Mouse (Mus musculus): ENCODE measurements around the gene Strbp. TPM values are rescaled to one million over a fixed set of nuclear protein-coding genes. Genes with fewer than 3 reads are reported as not detected.
"Not testable (repeated sequence)": the region's sequence is repeated elsewhere in the genome, so short reads cannot be mapped to it uniquely, and the experiment has no call there.

The Strbp gene
- total RNA-seq, 2 experiments from 2014 or later = 13.5 to 15.8 TPM

DNA sequence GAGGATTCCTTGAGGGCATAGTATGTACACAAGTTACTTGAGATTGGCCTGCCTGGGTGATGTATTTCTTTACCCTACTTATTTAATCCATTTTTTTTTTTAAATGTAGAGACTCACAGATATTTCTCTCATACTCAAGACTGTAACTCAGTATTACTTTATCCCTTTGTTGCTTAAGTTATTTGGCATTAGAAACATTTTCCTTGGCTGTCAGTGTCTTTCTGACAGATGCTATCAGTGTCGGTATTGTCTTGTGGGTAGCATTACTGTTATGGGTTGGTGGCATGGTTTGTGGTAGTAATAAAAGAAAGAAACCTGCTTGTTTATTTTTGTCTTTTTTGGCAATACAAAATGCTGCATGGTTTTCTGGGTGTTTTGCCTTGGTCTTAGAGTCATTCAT, 172.9 kb downstream of the Strbp start:
- ATAC-seq (ENCODE audit: poor library complexity, severe bottlenecking) = no peak

DNA sequence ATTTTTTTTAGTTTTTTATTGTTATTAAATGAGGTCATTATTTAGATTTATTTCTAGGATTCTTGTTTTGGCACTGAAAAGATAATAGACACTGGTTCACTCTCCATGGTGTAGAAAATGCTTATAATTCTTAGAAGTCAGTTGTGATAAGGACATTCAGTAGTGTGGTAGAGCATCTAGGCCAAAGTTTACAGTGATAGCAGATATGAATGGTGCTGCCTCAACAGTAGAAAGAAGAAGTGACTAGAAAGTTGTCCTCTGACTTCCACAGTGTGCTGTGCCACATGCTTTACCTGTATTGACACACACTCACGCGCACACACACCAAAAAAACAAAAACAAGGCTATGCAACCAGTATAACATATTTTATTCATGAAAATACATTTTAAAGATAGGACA, 174.3 kb downstream of the Strbp start:
- ATAC-seq (ENCODE audit: poor library complexity, severe bottlenecking) = no peak

DNA sequence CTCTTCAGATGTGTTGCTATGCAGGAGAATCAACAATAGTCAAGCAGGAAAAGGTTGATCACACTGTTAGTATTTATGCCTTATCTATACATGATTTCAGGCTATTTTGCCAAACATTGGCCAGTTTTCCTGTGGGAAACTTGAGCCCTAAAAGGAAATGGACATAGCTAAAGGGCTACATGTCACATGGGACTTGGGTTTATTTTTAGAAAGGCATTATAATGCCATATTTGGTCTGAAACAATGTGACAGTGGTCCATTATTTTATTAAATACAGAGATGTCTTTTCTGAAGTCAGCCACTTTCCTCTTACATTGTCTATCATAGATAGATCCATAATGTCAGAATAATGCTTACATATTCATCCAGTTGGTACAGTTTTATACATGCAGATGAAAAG, 176.1 kb downstream of the Strbp start:
- ATAC-seq (ENCODE audit: poor library complexity, severe bottlenecking) = no peak

DNA sequence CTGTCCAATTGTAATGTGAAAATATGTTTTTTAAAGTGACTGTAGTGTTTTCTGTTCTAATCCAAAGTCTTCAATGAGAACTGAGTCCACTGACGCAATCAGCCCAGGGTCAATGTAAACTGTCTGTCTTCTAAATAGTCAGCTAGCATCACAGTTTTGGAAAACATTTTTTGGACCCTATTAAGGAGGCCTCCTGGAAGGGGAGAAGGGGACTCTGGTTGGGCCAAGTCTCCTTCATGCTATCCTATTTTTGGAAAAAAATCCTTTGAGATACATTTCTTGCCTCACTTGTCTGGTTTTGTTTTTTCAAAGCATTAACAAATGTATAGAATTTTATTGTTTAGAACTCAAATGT, 184.4 kb downstream of the Strbp start:
- no peak for ATAC-seq (ENCODE audit: poor library complexity, severe bottlenecking)

DNA sequence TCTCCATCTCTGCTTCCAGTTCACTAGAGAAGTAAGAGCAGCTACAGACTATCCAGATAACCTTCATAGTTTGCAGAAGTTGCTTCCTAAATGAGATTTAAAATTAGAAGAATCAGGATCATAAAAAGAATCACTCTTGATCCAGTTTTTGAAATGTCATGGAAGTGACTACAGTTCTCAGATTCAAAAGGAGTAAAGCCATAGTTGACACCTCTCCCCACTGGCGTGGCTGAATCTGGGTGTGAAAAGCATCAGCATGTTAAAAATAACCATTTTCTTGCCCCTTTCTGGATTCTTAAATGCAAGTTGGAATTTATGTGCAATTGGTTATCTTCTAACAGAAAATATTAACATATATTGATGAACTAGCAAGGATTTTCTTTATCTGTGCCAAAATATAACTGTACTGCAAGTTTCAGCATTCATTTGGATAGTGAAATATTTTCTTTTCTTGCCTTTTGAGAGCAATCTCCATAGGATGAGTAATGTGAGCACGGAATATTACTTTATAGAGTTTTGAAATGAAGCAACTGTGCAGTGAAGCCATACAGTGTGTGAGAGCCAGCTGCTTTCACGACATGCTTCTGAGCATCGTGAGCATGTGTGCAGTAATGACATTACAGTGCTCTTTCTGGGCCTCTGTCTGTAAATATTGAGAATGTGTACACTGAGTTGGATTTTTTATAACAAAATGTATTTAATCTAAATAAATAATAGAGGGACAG, 184.9 kb downstream of the Strbp start:
- ATAC-seq (ENCODE audit: poor library complexity, severe bottlenecking) = no peak

DNA sequence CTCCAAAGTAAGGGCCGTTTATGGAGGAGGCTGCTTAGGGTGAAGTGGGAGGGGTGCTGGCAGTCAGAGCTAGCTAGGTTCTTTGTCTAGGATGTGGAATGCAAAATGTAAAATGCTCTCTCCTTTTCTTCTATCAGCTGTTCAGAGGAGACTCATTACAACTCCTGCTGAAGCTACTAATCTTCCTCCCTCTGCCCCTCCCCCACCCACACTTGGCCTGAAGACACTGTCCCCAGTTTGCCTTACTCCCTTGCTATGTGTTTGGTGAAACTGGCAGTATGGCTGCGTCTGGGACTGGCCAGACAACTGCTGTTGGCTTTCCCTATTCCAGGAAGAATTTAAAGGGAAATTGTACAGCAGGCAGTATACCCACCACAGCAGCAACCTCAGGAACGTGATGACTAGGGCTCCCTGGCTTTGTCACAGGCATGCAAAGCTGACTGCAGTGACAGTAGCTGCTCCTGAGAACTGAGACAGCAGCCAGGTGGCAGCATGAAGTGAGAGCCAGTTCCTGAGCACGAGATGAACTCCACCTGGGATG, 186.7 kb downstream of the Strbp start:
- no peak for ATAC-seq (ENCODE audit: poor library complexity, severe bottlenecking)

DNA sequence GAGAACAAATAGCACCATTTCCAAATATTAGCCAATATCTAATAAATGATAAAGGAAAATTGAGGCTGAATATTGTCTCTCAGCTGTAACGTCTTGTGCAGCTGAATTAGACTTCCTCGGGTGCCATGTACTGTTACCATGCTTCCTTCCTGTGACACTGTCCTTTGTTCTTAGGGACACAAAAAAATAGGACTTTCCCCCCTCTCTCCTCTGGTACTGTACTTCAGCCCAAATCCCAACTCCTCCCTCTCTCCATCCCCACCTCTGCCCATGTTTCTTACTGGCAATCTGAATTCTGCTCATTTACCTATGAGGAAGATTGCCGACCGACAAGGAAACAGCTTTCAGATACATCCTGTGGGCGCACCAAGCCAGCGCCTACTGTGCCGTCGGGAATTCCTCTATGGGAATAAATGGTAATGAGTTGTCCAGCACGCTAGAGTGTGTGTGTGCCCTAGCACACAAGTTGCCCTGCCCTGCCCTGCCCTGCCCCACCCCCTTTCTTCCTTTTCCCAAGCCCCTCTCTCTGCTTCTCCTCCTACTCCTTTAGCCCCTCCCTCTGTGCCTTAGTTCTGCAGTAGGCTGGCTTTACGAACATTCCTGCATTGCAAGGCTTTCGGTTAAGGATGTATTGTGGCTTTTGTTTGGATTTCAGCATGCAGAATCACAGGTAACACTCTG, 187.5 kb downstream of the Strbp start, which contains the start of gene Gpr21:
Gene Gpr21, plus strand, starts transcription at position 303 of the 681 bp plus-strand sequence.
- no peak for ATAC-seq (ENCODE audit: poor library complexity, severe bottlenecking)

DNA sequence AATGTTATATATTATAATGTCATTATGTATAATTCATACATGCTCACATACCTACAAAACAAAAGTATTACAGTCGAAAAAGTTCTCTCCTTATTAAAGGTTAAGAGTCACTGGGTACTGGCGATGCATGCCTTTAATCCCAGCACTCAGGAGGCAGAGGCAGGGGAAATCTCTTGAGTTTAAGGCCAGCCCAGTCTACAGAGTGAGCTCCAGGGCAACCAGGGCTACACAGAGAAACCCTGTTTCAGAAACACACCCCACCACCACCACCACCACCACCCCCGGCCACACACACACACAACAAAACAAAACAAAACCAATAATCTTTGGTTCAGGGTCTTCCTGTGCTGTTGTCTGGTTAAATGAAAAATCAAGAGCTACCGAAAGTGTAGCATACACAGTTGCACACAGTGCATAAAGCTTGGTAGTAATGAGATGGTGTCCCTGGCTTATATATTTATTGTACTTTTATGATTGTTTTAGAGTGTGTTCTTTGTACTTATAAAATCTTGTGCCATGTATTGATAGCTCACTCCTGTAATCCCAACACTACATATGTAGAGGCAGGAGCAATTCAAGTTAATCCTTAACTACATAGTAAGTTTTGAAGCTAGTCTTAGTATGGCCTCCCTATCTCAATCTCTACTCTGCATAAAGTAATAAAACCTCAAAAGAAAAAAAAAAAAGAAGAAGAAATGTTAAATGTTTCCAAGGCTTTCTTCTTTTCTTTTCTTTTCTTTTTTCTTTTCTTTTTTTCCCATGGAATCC, 192.3 kb downstream of the Strbp start:
- no peak for ATAC-seq (ENCODE audit: poor library complexity, severe bottlenecking)

DNA sequence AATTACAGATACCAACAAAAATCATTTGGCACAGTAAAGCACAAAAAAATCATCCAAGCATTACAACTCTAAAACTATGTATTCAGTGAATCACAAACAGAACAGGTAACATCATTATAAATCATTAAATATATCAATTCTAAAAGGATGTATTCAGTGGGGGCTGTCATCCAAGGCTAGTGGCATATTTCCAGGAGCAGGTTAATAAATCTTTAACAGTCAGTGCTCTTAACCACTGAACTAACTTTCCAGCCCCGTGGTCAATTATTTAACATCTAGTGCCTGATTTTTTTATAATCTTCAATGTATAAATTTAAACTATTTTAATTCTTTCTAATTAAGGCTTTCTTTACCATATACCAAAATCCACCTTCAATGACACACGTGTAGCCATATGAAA, 197.8 kb downstream of the Strbp start:
- not testable (repeated sequence) for ATAC-seq (ENCODE audit: poor library complexity, severe bottlenecking)

DNA sequence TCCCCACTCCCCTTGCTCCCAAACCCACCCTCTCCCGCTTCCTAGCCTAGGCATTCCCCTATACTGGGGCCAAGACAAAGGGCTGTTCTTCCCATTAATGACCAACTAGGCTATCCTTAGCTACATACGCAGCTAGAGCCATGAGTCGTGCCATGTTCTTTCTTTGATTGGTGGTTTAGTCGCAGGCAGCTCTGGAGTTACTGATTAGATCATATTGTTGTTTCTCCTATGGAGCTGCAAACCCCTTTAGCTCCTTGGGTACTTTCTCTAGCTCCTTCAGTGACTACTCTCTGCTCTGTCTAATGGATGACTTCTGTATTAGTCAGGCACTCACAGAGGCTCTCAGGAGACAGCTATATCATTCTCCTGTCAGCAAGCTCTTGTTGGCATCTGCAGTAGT, 206.3 kb downstream of the Strbp start:
- ATAC-seq (ENCODE audit: poor library complexity, severe bottlenecking) = no peak

DNA sequence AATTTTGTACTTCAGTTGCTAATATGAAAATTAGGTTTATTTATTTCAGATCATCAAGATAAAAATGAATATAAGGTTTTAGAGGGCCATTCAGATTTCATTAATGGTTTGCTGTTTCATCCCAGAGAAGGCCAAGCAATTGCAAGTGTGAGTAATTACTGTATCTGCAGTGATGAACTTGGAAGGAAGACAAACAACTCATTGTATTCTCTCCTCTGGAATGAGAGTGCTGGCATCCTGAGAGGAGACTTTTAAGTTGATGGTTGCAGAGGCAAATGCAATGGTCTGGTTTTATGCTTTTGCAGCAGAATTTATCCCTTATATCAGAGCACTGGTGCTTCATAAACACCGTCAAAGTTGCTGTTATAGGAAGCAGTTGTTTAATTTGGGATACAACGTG, 214.7 kb downstream of the Strbp start:
- no peak for ATAC-seq (ENCODE audit: poor library complexity, severe bottlenecking)

DNA sequence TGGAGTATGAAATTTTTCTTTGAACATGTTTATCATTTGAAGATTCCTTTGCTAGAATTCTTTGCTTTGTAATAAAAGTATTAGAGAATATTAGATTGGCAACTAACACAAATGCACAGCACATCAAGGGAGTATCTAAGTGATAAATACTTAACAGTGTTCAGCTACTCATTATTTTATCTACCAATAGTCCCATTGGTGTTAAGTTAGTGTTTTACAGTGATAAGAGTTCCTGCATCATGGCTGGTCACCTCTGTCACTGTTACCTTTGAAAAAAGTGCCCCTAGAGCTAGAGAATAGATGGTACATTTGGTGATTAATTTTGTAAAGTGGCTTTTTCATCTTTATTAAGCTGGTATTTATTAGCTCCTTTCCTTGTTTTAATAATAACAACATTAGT, 217.3 kb downstream of the Strbp start:
- ATAC-seq (ENCODE audit: poor library complexity, severe bottlenecking) = no peak

DNA sequence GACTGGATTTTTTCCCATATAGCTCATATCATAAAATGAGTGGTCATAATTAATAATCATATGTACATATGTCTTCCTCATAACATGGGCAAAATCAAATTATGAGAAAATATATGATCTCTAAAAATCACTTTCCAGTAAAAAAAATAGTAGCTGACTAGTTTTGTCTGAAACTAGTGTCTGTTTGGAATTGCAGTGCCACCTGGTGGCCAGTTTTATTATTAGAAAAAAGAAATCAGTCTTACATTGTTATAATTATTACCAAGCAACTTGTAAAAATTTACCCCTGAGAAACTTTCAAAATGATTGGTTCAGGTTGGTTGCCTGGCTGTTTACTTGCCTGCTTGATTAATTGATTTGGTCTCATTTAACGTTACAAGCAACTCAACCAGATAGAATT, 218.3 kb downstream of the Strbp start:
- ATAC-seq (ENCODE audit: poor library complexity, severe bottlenecking) = no peak; the same call in 1 of the 2 replicates

DNA sequence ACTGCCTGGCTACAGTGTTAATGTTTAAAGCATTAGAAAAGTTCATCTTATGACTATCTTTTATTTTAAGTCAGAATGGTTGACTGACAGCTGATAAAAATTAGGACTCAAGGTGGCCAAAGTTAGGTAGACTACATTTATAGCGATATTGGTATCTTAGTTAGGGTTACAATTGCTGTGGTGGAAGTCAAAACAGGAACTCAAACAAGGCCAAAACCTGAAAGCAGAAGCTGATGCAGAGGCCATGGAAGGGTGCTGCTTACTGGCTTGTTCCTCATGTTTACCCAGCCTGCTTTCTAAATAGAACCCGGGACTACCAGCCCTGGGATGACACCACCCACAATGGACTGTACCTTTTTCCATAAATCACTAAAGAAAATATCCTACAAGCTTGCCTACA, 219.5 kb downstream of the Strbp start:
- peak; percentile 68 for ATAC-seq (ENCODE audit: poor library complexity, severe bottlenecking)

DNA sequence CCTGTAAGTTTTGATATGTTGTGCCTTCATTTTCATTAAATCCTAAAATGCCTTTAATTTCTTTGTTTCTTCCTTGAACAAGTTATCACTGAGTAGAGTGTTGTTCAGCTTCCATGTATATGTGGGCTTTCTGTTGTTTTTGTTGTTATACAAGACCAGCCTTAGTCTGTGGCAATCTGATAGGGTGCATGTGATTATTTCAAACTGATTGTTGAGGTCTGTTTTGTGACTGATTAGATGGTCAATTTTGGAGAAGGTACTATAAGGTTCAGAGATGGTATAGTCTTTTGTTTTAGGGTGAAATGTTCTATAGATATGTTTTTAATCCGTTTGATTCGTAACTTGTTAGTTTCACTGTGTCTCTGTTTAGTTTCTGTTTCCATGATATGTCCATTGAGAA, 223.6 kb downstream of the Strbp start:
- no peak for ATAC-seq (ENCODE audit: poor library complexity, severe bottlenecking)

DNA sequence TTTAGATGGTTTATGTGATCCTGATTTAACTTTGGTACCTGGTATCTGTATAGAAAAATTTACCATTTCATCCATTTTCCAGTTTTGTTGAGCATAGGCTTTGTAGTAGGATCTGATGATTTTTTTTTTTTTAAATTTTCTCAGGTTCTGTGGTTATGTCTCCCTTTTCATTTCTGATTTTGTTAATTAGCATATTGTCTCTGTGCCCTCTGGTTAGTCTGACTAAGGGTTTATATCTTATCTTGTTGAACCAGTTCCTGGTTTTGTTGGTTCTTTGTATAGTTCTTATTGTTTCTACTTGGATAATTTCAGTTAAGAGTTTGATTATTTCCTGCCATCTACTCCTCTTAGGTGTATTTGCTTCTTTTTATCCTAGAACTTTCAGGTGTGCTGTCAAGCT, 224.1 kb downstream of the Strbp start:
- ATAC-seq (ENCODE audit: poor library complexity, severe bottlenecking) = no peak

DNA sequence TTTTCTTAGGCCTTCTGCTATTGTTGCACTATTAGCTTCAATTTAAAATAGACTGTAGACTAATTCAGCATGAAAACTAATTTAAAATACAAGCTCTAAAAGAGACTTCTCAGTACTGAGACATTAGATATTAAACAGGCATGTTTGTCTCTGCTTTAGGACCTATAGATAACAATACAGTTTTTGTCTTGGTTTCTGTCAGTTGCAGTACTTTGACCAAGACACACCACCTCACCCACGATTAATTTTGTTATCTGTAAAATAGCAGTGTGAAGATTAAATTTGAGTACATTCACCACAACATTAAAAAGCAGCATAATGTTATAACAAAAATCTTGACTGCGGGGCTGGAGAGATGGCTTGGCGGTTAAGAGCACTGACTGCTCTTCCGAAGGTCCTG, 237.4 kb downstream of the Strbp start:
- ATAC-seq (ENCODE audit: poor library complexity, severe bottlenecking) = no peak

DNA sequence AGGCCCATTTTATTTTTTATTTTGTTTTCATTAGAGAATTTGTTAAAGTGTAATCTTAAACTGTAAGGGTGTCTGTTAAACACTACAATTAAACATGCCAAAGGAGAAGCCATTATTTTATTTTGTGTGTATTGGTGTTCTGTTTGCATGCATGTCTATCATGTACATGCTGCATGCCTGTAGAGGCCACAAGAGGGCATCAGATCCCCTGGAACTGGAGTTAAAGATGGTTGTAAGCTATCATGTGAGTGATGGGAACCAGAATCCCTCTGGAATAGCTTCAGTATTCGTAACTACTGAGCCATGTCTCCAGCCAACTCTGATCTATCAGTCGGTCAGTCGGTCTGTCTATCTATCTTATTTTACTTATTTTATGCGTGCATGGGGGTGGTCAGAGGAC, 243.0 kb downstream of the Strbp start:
- ATAC-seq (ENCODE audit: poor library complexity, severe bottlenecking) = no peak

DNA sequence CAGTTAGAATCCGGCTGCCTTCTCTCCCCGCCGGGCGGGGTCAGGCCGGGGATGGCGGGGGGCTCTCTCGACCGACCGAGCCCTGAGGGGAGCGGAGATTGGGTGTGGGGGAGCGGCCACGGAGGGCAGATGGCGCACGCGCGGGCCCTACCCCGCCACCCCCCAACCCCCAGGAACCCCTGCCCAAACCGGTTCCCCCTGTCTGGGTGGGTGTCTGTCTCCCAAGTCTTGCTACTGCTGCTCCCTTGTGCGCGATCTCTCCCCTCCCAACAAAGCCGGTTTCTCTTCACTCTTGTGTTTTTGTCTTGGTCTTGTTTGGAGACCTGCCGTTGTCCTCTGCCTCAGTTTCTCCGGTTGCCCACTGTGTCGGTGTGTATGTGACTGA, 251.3 kb downstream of the Strbp start:
- no peak for ATAC-seq (ENCODE audit: poor library complexity, severe bottlenecking)

DNA sequence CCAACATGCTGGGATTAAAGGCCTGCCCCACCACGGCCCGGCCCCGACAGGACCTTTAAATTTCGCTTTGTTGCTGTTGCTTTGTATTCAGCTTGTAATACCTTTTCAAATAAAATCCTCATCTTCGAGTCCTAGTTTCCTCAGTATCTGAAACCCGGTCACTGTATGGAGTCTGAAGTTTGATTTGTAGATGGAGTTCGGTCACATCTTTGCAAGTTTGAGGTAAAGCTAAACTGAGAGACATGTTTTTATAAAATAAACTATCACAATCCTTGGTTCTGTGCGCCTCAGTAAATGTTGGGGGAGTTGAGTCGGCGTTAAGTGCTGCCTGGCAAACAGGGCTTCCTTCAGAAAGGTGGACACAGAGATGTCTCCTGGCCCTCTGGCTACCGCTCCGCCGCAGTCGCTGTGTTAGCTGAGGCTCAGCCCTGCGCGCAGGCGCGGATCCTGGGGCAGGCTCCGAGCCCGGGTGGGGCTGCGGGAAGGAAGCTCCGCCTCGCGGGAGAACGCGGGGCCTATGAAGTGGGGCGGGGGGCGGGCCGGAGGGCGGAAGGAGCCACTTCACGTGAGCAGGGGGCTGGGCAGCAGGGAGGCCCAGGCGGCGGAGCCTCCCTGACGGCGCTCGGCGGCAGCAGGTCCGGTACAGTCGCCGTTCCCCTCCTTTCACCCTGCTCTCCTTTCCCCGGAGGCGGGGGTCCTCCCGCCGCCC, 251.8 kb downstream of the Strbp start:
- peak; percentile 99 for ATAC-seq (ENCODE audit: poor library complexity, severe bottlenecking)

Data from megakaryocyte, adult 5-6 weeks (primary cell).